ENCODE assay signal across 9 mouse cellular contexts in the genomic region with DNA sequence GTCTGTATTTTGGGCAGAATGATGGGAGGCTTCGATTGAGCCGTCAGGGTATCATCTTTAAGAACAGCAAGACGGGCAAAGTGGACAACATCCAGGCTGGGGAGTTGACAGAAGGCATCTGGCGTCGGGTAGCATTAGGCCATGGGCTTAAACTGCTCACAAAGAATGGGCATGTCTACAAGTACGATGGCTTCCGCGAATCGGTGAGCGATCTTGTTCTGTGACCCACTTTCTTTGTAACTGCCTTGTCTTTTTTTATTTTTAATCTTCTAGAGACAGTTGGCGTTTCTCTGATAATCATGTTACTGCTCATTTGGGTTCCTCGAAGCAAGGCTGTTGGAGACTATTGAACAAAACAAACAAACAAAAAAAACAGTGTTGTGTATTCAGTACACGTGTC. TPM values are rescaled to one million over a fixed set of nuclear protein-coding genes. Genes with fewer than 3 reads are reported as not detected.
DNase-seq lines count a peak whose midpoint lies in the region; ATAC-seq and TF ChIP-seq lines count a peak whose summit lies in the region.
"Had no signal": no experiment of that assay in that cellular context is flagged by ENCODE, and none has a peak within 500 bp of the region (broad histone marks: within the 10 kb centered on the region; RNA-seq: fewer than 3 reads in every experiment).

No protein-coding gene starts in this region.

- no peak for TF ChIP-seq EP300 in heart, postnatal 0 days (IDR thresholded peaks at IDR 0.05; ENCODE audit: low read depth)

- peaks cover 41% of the 10 kb centered on the region for H3K36me3 ChIP-seq in heart, postnatal 0 days (replicated peaks; ENCODE audit: control insufficient read depth, insufficient read depth, low read length)
- peaks cover 39% of the 10 kb centered on the region for H3K36me3 ChIP-seq in hindbrain, embryonic 14.5 days (replicated peaks; ENCODE audit: control insufficient read depth, insufficient read depth)
- H3K36me3 ChIP-seq in midbrain, embryonic 15.5 days (replicated peaks) = peaks cover 34% of the 10 kb centered on the region

- no peak for TF ChIP-seq POLR2A in bone marrow macrophage, adult 2 months (IDR thresholded peaks at IDR 0.05; ENCODE audit: borderline replicate concordance, low read depth, low read length)

- H3K9me3 ChIP-seq in heart, postnatal 0 days (replicated peaks; ENCODE audit: control insufficient read depth, low read length) = no peaks in the 10 kb centered on the region
- H3K9me3 ChIP-seq in hindbrain, embryonic 14.5 days (ENCODE audit: control insufficient read depth, low read length) = no peaks in the 10 kb centered on the region
- no peaks in the 10 kb centered on the region for H3K9me3 ChIP-seq in midbrain, embryonic 15.5 days

- peaks cover 17% of the 10 kb centered on the region for H3K4me1 ChIP-seq in heart, postnatal 0 days (ENCODE audit: control insufficient read depth, insufficient read depth)
- peaks cover 9% of the 10 kb centered on the region for H3K4me1 ChIP-seq in bone marrow macrophage, adult 2 months (ENCODE audit: control insufficient read depth, insufficient read depth, low read length)
- peaks cover 16% of the 10 kb centered on the region for H3K4me1 ChIP-seq in hindbrain, embryonic 14.5 days (replicated peaks; ENCODE audit: control insufficient read depth, insufficient read depth, low read length)
- H3K4me1 ChIP-seq in midbrain, embryonic 15.5 days = peaks cover 17% of the 10 kb centered on the region

- ATAC-seq in heart, postnatal 0 days (ENCODE audit: insufficient read depth, low read depth) = no peak
- ATAC-seq in hindbrain, embryonic 14.5 days (ENCODE audit: low FRiP score) = no peak
- ATAC-seq in midbrain, embryonic 15.5 days (replicated peaks) = no peak
- no peak for ATAC-seq in monocyte, adult 5-6 weeks (replicated peaks; ENCODE audit: insufficient number of reproducible peaks, low FRiP score, low TSS enrichment, poor library complexity, severe bottlenecking)

- H3K27me3 ChIP-seq in heart, postnatal 0 days (ENCODE audit: control insufficient read depth, insufficient read depth, low read length) = no peaks in the 10 kb centered on the region
- H3K27me3 ChIP-seq in hindbrain, embryonic 14.5 days (ENCODE audit: control insufficient read depth, insufficient read depth, low read length) = no peaks in the 10 kb centered on the region
- no peaks in the 10 kb centered on the region for H3K27me3 ChIP-seq in midbrain, embryonic 15.5 days (replicated peaks)
- H3K27me3 ChIP-seq: Patski had no signal

- no peak for TF ChIP-seq CTCF in heart, postnatal 0 days (IDR thresholded peaks at IDR 0.05; ENCODE audit: low read depth)
- TF ChIP-seq CTCF in bone marrow macrophage, adult 2 months (IDR thresholded peaks at IDR 0.05; ENCODE audit: low read depth, low read length) = no peak

- 87% methylated on average over 13 of the region's 13 CpGs for WGBS in heart, postnatal 0 days
- WGBS in hindbrain, embryonic 14.5 days = 85% methylated on average over 13 of the region's 13 CpGs
- WGBS in midbrain, embryonic 15.5 days = 76% methylated on average over 13 of the region's 13 CpGs

- H3K4me3 ChIP-seq in heart, postnatal 0 days (ENCODE audit: low read depth, low read length) = peak overlapping the region; percentile 82
- peak overlapping the region; percentile 76 for H3K4me3 ChIP-seq in bone marrow macrophage, adult 2 months (ENCODE audit: insufficient read depth, low read length)
- peak overlapping the region; percentile 69 for H3K4me3 ChIP-seq in hindbrain, embryonic 14.5 days (replicated peaks; ENCODE audit: low read length)
- peak overlapping the region; percentile 54 for H3K4me3 ChIP-seq in midbrain, embryonic 15.5 days

- peak overlapping the region; percentile 86 for H3K9ac ChIP-seq in heart, postnatal 0 days (replicated peaks; ENCODE audit: low read depth, low read length)
- peak overlapping the region; percentile 92 for H3K9ac ChIP-seq in hindbrain, embryonic 14.5 days
- H3K9ac ChIP-seq in midbrain, embryonic 15.5 days = peak overlapping the region; percentile 72; the same call in 1 of the 2 replicates

- peak overlapping the region; percentile 84 for H3K4me2 ChIP-seq in heart, postnatal 0 days (ENCODE audit: low read depth, low read length)
- H3K4me2 ChIP-seq in hindbrain, embryonic 14.5 days (replicated peaks) = peak overlapping the region; percentile 89
- H3K4me2 ChIP-seq in midbrain, embryonic 15.5 days = peak overlapping the region; percentile 75

- no peak overlapping the region for H3K27ac ChIP-seq in heart, postnatal 0 days (ENCODE audit: low read depth)
- H3K27ac ChIP-seq in bone marrow macrophage, adult 2 months (ENCODE audit: insufficient read depth, low read depth, low read length) = no peak overlapping the region
- H3K27ac ChIP-seq in hindbrain, embryonic 14.5 days = no peak overlapping the region
- no peak overlapping the region for H3K27ac ChIP-seq in midbrain, embryonic 15.5 days

- DNase-seq in heart, postnatal 0 days (ENCODE audit: low spot score) = no peak
- DNase-seq in heart, adult 9 months (ENCODE audit: low spot score in 2 of 2) = no peak
- no peak for DNase-seq in hindbrain, embryonic 14.5 days (ENCODE audit: low spot score)
- DNase-seq in gastrocnemius, adult 8-10 months (ENCODE audit: low spot score in 2 of 2) = no peak
- no peak for DNase-seq in urinary bladder, postnatal 4 days (ENCODE audit: low spot score in 2 of 2)

RNA-seq across cellular contexts. Expression of a gene that starts 1.1 kb away (rescaled TPM):
- not detected in 2 replicates for total RNA-seq in heart, postnatal 0 days (2014; rRNA removed; ENCODE audit: low replicate concordance)
- 0.21 and 0.23 TPM in 2 replicates for polyA plus RNA-seq in heart, postnatal 0 days (2015; fragmentation: Nextera tagmentation; extraction: Ambion mirVana)
- 0.42 TPM in 1 of 2 replicates, not detected in the other for polyA plus RNA-seq in bone marrow macrophage, adult 2 months (2012; ENCODE audit: insufficient read depth, insufficient read length, missing spikeins)
- polyA plus RNA-seq in hindbrain, embryonic 14.5 days (2014; fragmentation: Nextera tagmentation; extraction: Ambion mirVana) = 2.9 and 4.1 TPM in 2 replicates
- 2.2 and 2.9 TPM in 2 replicates for polyA plus RNA-seq in midbrain, embryonic 15.5 days (2015; fragmentation: Nextera tagmentation; extraction: Ambion mirVana)
- under 1 TPM; 0.44 to 0.72 (median 0.63) TPM for total RNA-seq in gastrocnemius, adult 8-10 months (2022)
- 0.29 TPM in 1 of 3 replicates, not detected in the others for total RNA-seq in monocyte, adult 5-6 weeks (2017)

RNA-seq across cellular contexts. Expression of a gene that starts 1.3 kb away (rescaled TPM):
- 106 and 115 TPM in 2 replicates for total RNA-seq in heart, postnatal 0 days (2014; rRNA removed; ENCODE audit: low replicate concordance)
- 60.3 and 63.7 TPM in 2 replicates for polyA plus RNA-seq in heart, postnatal 0 days (2015; fragmentation: Nextera tagmentation; extraction: Ambion mirVana)
- polyA plus RNA-seq in bone marrow macrophage, adult 2 months (2012; ENCODE audit: insufficient read depth, insufficient read length, missing spikeins) = 96.1 and 96.7 TPM in 2 replicates
- polyA plus RNA-seq in hindbrain, embryonic 14.5 days (2014; fragmentation: Nextera tagmentation; extraction: Ambion mirVana) = 169 and 178 TPM in 2 replicates
- polyA plus RNA-seq in midbrain, embryonic 15.5 days (2015; fragmentation: Nextera tagmentation; extraction: Ambion mirVana) = 180 and 191 TPM in 2 replicates
- total RNA-seq in gastrocnemius, adult 8-10 months (2022) = 10 to 100 TPM; 20.2 to 27.0 (median 23.5) TPM
- total RNA-seq in monocyte, adult 5-6 weeks (2017) = 113 to 215 TPM (median 119 TPM) in 3 replicates

RNA-seq across cellular contexts. Expression of a gene that starts 9.5 kb away (rescaled TPM):
- 40.5 and 69.5 TPM in 2 replicates for total RNA-seq in heart, postnatal 0 days (2014; rRNA removed; ENCODE audit: low replicate concordance)
- polyA plus RNA-seq in heart, postnatal 0 days (2015; fragmentation: Nextera tagmentation; extraction: Ambion mirVana) = 15.4 and 17.7 TPM in 2 replicates
- polyA plus RNA-seq in bone marrow macrophage, adult 2 months (2012; ENCODE audit: insufficient read depth, insufficient read length, missing spikeins) = 7.5 and 10.9 TPM in 2 replicates
- 6.1 and 6.5 TPM in 2 replicates for polyA plus RNA-seq in hindbrain, embryonic 14.5 days (2014; fragmentation: Nextera tagmentation; extraction: Ambion mirVana)
- 24.3 and 25.3 TPM in 2 replicates for polyA plus RNA-seq in midbrain, embryonic 15.5 days (2015; fragmentation: Nextera tagmentation; extraction: Ambion mirVana)
- total RNA-seq in gastrocnemius, adult 8-10 months (2022) = 10 to 100 TPM; 17.9 to 27.1 (median 23.5) TPM
- 7.1 to 18.7 TPM (median 10.0 TPM) in 3 replicates for total RNA-seq in monocyte, adult 5-6 weeks (2017)

RNA-seq across cellular contexts. Expression of a gene that starts 50.3 kb away (rescaled TPM):
- total RNA-seq in heart, postnatal 0 days (2014; rRNA removed; ENCODE audit: low replicate concordance) = not detected in 2 replicates
- not detected in 2 replicates for polyA plus RNA-seq in heart, postnatal 0 days (2015; fragmentation: Nextera tagmentation; extraction: Ambion mirVana)
- polyA plus RNA-seq in bone marrow macrophage, adult 2 months (2012; ENCODE audit: insufficient read depth, insufficient read length, missing spikeins) = not detected in 2 replicates
- not detected in 2 replicates for polyA plus RNA-seq in hindbrain, embryonic 14.5 days (2014; fragmentation: Nextera tagmentation; extraction: Ambion mirVana)
- not detected in 2 replicates for polyA plus RNA-seq in midbrain, embryonic 15.5 days (2015; fragmentation: Nextera tagmentation; extraction: Ambion mirVana)
- not detected for total RNA-seq in gastrocnemius, adult 8-10 months (2022)
- not detected in 3 replicates for total RNA-seq in monocyte, adult 5-6 weeks (2017)
- polyA plus RNA-seq: Patski had no signal

RNA-seq across cellular contexts. Expression of a gene that starts 58.1 kb away (rescaled TPM):
- not detected in 2 replicates for total RNA-seq in heart, postnatal 0 days (2014; rRNA removed; ENCODE audit: low replicate concordance)
- not detected in 2 replicates for polyA plus RNA-seq in heart, postnatal 0 days (2015; fragmentation: Nextera tagmentation; extraction: Ambion mirVana)
- not detected in 2 replicates for polyA plus RNA-seq in bone marrow macrophage, adult 2 months (2012; ENCODE audit: insufficient read depth, insufficient read length, missing spikeins)
- polyA plus RNA-seq in hindbrain, embryonic 14.5 days (2014; fragmentation: Nextera tagmentation; extraction: Ambion mirVana) = not detected in 2 replicates
- polyA plus RNA-seq in midbrain, embryonic 15.5 days (2015; fragmentation: Nextera tagmentation; extraction: Ambion mirVana) = 0.35 and 0.42 TPM in 2 replicates
- not detected for total RNA-seq in gastrocnemius, adult 8-10 months (2022)
- 1.2 to 3.6 TPM in 2 of 3 replicates, not detected in the other for total RNA-seq in monocyte, adult 5-6 weeks (2017)
- polyA plus RNA-seq: Patski had no signal
